Mouse (Mus musculus) heart, adult 18-20 months (tissue): ENCODE measurements at regions not wholly inside any gene's neighbourhood (a gene's known extent, or its start where the extent isn't known, plus 50 kb on each side); places are given as distances from the start of the nearest gene placed in this dataset.

Experiments
- DNase-seq, 2 experiments: peaks; one replicate each; pipeline ENCODE4 v3.0.0; 2021 to 2022; ENCODE audit warnings: mixed read lengths in 1 of 2

- no peak for DNase-seq
Measured at GRCm38 (mm10) chr13:101016181-101016580, 183.0 kb upstream of the Slc30a5 start.

- DNase-seq = no peak
Measured at GRCm38 (mm10) chr13:101015435-101015834, 182.2 kb upstream of the Slc30a5 start.

GRCm38 (mm10) chr13:101013604-101014003, 180.4 kb upstream of the Slc30a5 start:
- no peak for DNase-seq

GRCm38 (mm10) chr13:100990646-100991045, 157.4 kb upstream of the Slc30a5 start:
- no peak for DNase-seq

- DNase-seq = peak; percentile 16 to 43
Measured at GRCm38 (mm10) chr13:100988671-100989531, 155.7 kb upstream of the Slc30a5 start.

- DNase-seq = no peak
Measured at GRCm38 (mm10) chr13:100988116-100988515, 154.9 kb upstream of the Slc30a5 start.

- no peak for DNase-seq
Measured at GRCm38 (mm10) chr13:100975741-100976140, 142.5 kb upstream of the Slc30a5 start.

- no peak for DNase-seq
Measured at GRCm38 (mm10) chr13:100971080-100972017, 138.1 kb upstream of the Slc30a5 start.

GRCm38 (mm10) chr13:100962811-100963540, 129.7 kb upstream of the Slc30a5 start:
- DNase-seq = no peak

GRCm38 (mm10) chr13:100954598-100955251, 121.5 kb upstream of the Slc30a5 start:
- DNase-seq = no peak

GRCm38 (mm10) chr13:100954106-100954505, 120.9 kb upstream of the Slc30a5 start:
- DNase-seq = no peak

GRCm38 (mm10) chr13:100951185-100951508, 117.9 kb upstream of the Slc30a5 start:
- DNase-seq = no peak

- DNase-seq = peak; percentile 22 to 53
Measured at GRCm38 (mm10) chr13:100950348-100951184, 117.3 kb upstream of the Slc30a5 start.

- DNase-seq = no peak
Measured at GRCm38 (mm10) chr13:100943206-100943848, 110.1 kb upstream of the Slc30a5 start.

GRCm38 (mm10) chr13:100940791-100941190, 107.6 kb upstream of the Slc30a5 start:
- DNase-seq = peak in 1 of 2 experiments; percentile 12

- peak; percentile 41 to 71 for DNase-seq
Measured at GRCm38 (mm10) chr13:100939677-100940076, 106.5 kb upstream of the Slc30a5 start.

GRCm38 (mm10) chr13:100933265-100933664, 100.0 kb upstream of the Slc30a5 start:
- no peak for DNase-seq

- DNase-seq = no peak
Measured at GRCm38 (mm10) chr13:100899566-100899965, 66.3 kb upstream of the Slc30a5 start.

- no peak for DNase-seq
Measured at GRCm38 (mm10) chr13:100893871-100894270, 60.6 kb upstream of the Slc30a5 start.

- DNase-seq = no peak
Measured at GRCm38 (mm10) chr13:100893096-100893495, 59.9 kb upstream of the Slc30a5 start.
